Mouse (Mus musculus): ENCODE measurements at regions not wholly inside any gene's neighbourhood (a gene's known extent, or its start where the extent isn't known, plus 50 kb on each side); places are given as distances from the start of the nearest gene placed in this dataset.
"Not testable (repeated sequence)": the region's sequence is repeated elsewhere in the genome, so short reads cannot be mapped to it uniquely, and the experiment has no call there.

- H3K27me3 ChIP-seq (ENCODE audit: control insufficient read depth, insufficient read depth, low read length): no peaks in the 10 kb centered on the region
- H3K9me3 ChIP-seq (ENCODE audit: control insufficient read depth, low read length): no peaks in the 10 kb centered on the region
- no peak for ATAC-seq (ENCODE audit: low FRiP score)
- H3K4me2 ChIP-seq (replicated peaks; ENCODE audit: low read depth, low read length): no peak overlapping the region
- H3K27ac ChIP-seq (ENCODE audit: low read depth, low read length): no peak overlapping the region
- no peaks in the 10 kb centered on the region for H3K4me1 ChIP-seq (replicated peaks; ENCODE audit: control insufficient read depth, insufficient read depth, low read length)
- no peak for DNase-seq (ENCODE audit: low spot score)
- H3K36me3 ChIP-seq (ENCODE audit: control insufficient read depth, insufficient read depth, low read length): no peaks in the 10 kb centered on the region
- H3K4me3 ChIP-seq (ENCODE audit: low read depth, low read length): no peak overlapping the region
- no peak overlapping the region for H3K9ac ChIP-seq (ENCODE audit: low read depth, low read length)
- 91% methylated on average over 4 of the region's 4 CpGs for WGBS
Observed at GRCm38 (mm10) chr10:108111398-108111797, 50.6 kb upstream of the Ppp1r12a start.

GRCm38 (mm10) chr10:108110891-108111290 lies 51.1 kb upstream of the Ppp1r12a start:
- Histone ChIP-seq H3K9ac (ENCODE audit: low read depth, low read length) (no peak overlapping the region), H3K36me3 (ENCODE audit: control insufficient read depth, insufficient read depth, low read length) (no peaks in the 10 kb centered on the region), H3K4me1 (replicated peaks; ENCODE audit: control insufficient read depth, insufficient read depth, low read length) (no peaks in the 10 kb centered on the region), H3K27ac (ENCODE audit: low read depth, low read length) (no peak overlapping the region), H3K4me2 (replicated peaks; ENCODE audit: low read depth, low read length) (no peak overlapping the region), H3K9me3 (ENCODE audit: control insufficient read depth, low read length) (no peaks in the 10 kb centered on the region), H3K4me3 (ENCODE audit: low read depth, low read length) (no peak overlapping the region), H3K27me3 (ENCODE audit: control insufficient read depth, insufficient read depth, low read length) (no peaks in the 10 kb centered on the region)
- DNase-seq (ENCODE audit: low spot score): no peak
- no peak for ATAC-seq (ENCODE audit: low FRiP score)
- WGBS: 63% methylated on average over 7 of the region's 7 CpGs

- no peak overlapping the region for H3K4me2 ChIP-seq (replicated peaks; ENCODE audit: low read depth, low read length)
- DNase-seq (ENCODE audit: low spot score): no peak
- ATAC-seq (ENCODE audit: low FRiP score): no peak
Observed at GRCm38 (mm10) chr10:108110197-108110596, 51.8 kb upstream of the Ppp1r12a start.

GRCm38 (mm10) chr10:108108500-108108899 lies 53.5 kb upstream of the Ppp1r12a start:
- not testable (repeated sequence) for DNase-seq (ENCODE audit: low spot score)

More at GRCm38 (mm10) chr10:108110197-108110596, 51.8 kb upstream of the Ppp1r12a start:
- Histone ChIP-seq H3K27me3 (ENCODE audit: control insufficient read depth, insufficient read depth, low read length) (no peaks in the 10 kb centered on the region), H3K36me3 (ENCODE audit: control insufficient read depth, insufficient read depth, low read length) (no peaks in the 10 kb centered on the region), H3K4me3 (ENCODE audit: low read depth, low read length) (no peak overlapping the region), H3K27ac (ENCODE audit: low read depth, low read length) (no peak overlapping the region), H3K4me1 (replicated peaks; ENCODE audit: control insufficient read depth, insufficient read depth, low read length) (no peaks in the 10 kb centered on the region), H3K9me3 (ENCODE audit: control insufficient read depth, low read length) (no peaks in the 10 kb centered on the region), H3K9ac (ENCODE audit: low read depth, low read length) (no peak overlapping the region)

GRCm38 (mm10) chr10:108101521-108101920 lies 60.5 kb upstream of the Ppp1r12a start:
- Histone ChIP-seq H3K4me3 (ENCODE audit: low read depth, low read length) (no peak overlapping the region), H3K36me3 (ENCODE audit: control insufficient read depth, insufficient read depth, low read length) (no peaks in the 10 kb centered on the region), H3K27me3 (ENCODE audit: control insufficient read depth, insufficient read depth, low read length) (no peaks in the 10 kb centered on the region), H3K9me3 (ENCODE audit: control insufficient read depth, low read length) (no peaks in the 10 kb centered on the region), H3K9ac (ENCODE audit: low read depth, low read length) (no peak overlapping the region), H3K27ac (ENCODE audit: low read depth, low read length) (no peak overlapping the region), H3K4me2 (replicated peaks; ENCODE audit: low read depth, low read length) (no peak overlapping the region), H3K4me1 (replicated peaks; ENCODE audit: control insufficient read depth, insufficient read depth, low read length) (no peaks in the 10 kb centered on the region)
- WGBS: 81% methylated on average over 7 of the region's 7 CpGs
- ATAC-seq (ENCODE audit: low FRiP score) (no peak), DNase-seq (ENCODE audit: low spot score) (no peak)

More at GRCm38 (mm10) chr10:108108500-108108899, 53.5 kb upstream of the Ppp1r12a start:
- not testable (repeated sequence) for H3K9me3 ChIP-seq (ENCODE audit: control insufficient read depth, low read length); H3K4me2 ChIP-seq (replicated peaks; ENCODE audit: low read depth, low read length); H3K27ac ChIP-seq (ENCODE audit: low read depth, low read length); H3K4me1 ChIP-seq (replicated peaks; ENCODE audit: control insufficient read depth, insufficient read depth, low read length); H3K9ac ChIP-seq (ENCODE audit: low read depth, low read length); H3K27me3 ChIP-seq (ENCODE audit: control insufficient read depth, insufficient read depth, low read length); ATAC-seq (ENCODE audit: low FRiP score); H3K4me3 ChIP-seq (ENCODE audit: low read depth, low read length); H3K36me3 ChIP-seq (ENCODE audit: control insufficient read depth, insufficient read depth, low read length)
- 88% methylated on average over 4 of the region's 4 CpGs for WGBS

- ATAC-seq (ENCODE audit: low FRiP score): no peak
- H3K27ac ChIP-seq (ENCODE audit: low read depth, low read length): no peak overlapping the region
- H3K9ac ChIP-seq (ENCODE audit: low read depth, low read length): no peak overlapping the region
- H3K9me3 ChIP-seq (ENCODE audit: control insufficient read depth, low read length): no peaks in the 10 kb centered on the region
- no peaks in the 10 kb centered on the region for H3K36me3 ChIP-seq (ENCODE audit: control insufficient read depth, insufficient read depth, low read length)
- 83% methylated on average over 2 of the region's 2 CpGs for WGBS
- H3K4me3 ChIP-seq (ENCODE audit: low read depth, low read length): no peak overlapping the region
- no peaks in the 10 kb centered on the region for H3K27me3 ChIP-seq (ENCODE audit: control insufficient read depth, insufficient read depth, low read length)
- no peaks in the 10 kb centered on the region for H3K4me1 ChIP-seq (replicated peaks; ENCODE audit: control insufficient read depth, insufficient read depth, low read length)
- H3K4me2 ChIP-seq (replicated peaks; ENCODE audit: low read depth, low read length): no peak overlapping the region
- no peak for DNase-seq (ENCODE audit: low spot score)
Observed at GRCm38 (mm10) chr10:108093043-108093442, 69.0 kb upstream of the Ppp1r12a start.

- no peaks in the 10 kb centered on the region for H3K27me3 ChIP-seq (ENCODE audit: control insufficient read depth, insufficient read depth, low read length)
- no peak overlapping the region for H3K4me2 ChIP-seq (replicated peaks; ENCODE audit: low read depth, low read length)
- no peak overlapping the region for H3K27ac ChIP-seq (ENCODE audit: low read depth, low read length)
- 61% methylated on average over 8 of the region's 8 CpGs for WGBS
- ATAC-seq (ENCODE audit: low FRiP score) (no peak), DNase-seq (ENCODE audit: low spot score) (no peak)
- no peak overlapping the region for H3K4me3 ChIP-seq (ENCODE audit: low read depth, low read length)
- no peaks in the 10 kb centered on the region for H3K36me3 ChIP-seq (ENCODE audit: control insufficient read depth, insufficient read depth, low read length)
- H3K9ac ChIP-seq (ENCODE audit: low read depth, low read length): no peak overlapping the region
- no peaks in the 10 kb centered on the region for H3K9me3 ChIP-seq (ENCODE audit: control insufficient read depth, low read length)
- no peaks in the 10 kb centered on the region for H3K4me1 ChIP-seq (replicated peaks; ENCODE audit: control insufficient read depth, insufficient read depth, low read length)
Observed at GRCm38 (mm10) chr10:108089375-108089981, 72.5 kb upstream of the Ppp1r12a start.

- no peak for DNase-seq (ENCODE audit: low spot score)
- Histone ChIP-seq H3K4me1 (replicated peaks; ENCODE audit: control insufficient read depth, insufficient read depth, low read length) (no peaks in the 10 kb centered on the region), H3K27ac (ENCODE audit: low read depth, low read length) (no peak overlapping the region), H3K4me3 (ENCODE audit: low read depth, low read length) (no peak overlapping the region), H3K9me3 (ENCODE audit: control insufficient read depth, low read length) (no peaks in the 10 kb centered on the region), H3K4me2 (replicated peaks; ENCODE audit: low read depth, low read length) (no peak overlapping the region), H3K27me3 (ENCODE audit: control insufficient read depth, insufficient read depth, low read length) (no peaks in the 10 kb centered on the region), H3K36me3 (ENCODE audit: control insufficient read depth, insufficient read depth, low read length) (no peaks in the 10 kb centered on the region), H3K9ac (ENCODE audit: low read depth, low read length) (no peak overlapping the region)
- no peak for ATAC-seq (ENCODE audit: low FRiP score)
- WGBS: 76% methylated on average over 8 of the region's 8 CpGs
Observed at GRCm38 (mm10) chr10:108088883-108089282, 73.1 kb upstream of the Ppp1r12a start.

GRCm38 (mm10) chr10:108088209-108088608 lies 73.8 kb upstream of the Ppp1r12a start:
- H3K36me3 ChIP-seq (ENCODE audit: control insufficient read depth, insufficient read depth, low read length): no peaks in the 10 kb centered on the region
- no peak for ATAC-seq (ENCODE audit: low FRiP score)
- H3K27ac ChIP-seq (ENCODE audit: low read depth, low read length): no peak overlapping the region
- H3K4me2 ChIP-seq (replicated peaks; ENCODE audit: low read depth, low read length): no peak overlapping the region
- no peak overlapping the region for H3K4me3 ChIP-seq (ENCODE audit: low read depth, low read length)
- H3K4me1 ChIP-seq (replicated peaks; ENCODE audit: control insufficient read depth, insufficient read depth, low read length): no peaks in the 10 kb centered on the region
- no peak for DNase-seq (ENCODE audit: low spot score)
- H3K9me3 ChIP-seq (ENCODE audit: control insufficient read depth, low read length): no peaks in the 10 kb centered on the region
- no peak overlapping the region for H3K9ac ChIP-seq (ENCODE audit: low read depth, low read length)
- 77% methylated on average over 7 of the region's 7 CpGs for WGBS
- no peaks in the 10 kb centered on the region for H3K27me3 ChIP-seq (ENCODE audit: control insufficient read depth, insufficient read depth, low read length)
